Mouse (Mus musculus) CD4-positive helper T cell, adult 2 months (primary cell): ENCODE results near the gene Sowaha.
A peak's percentile ranks its signal among the peaks of the same experiment; 100 is the strongest.
"Not testable (repeated sequence)": the region's sequence is repeated elsewhere in the genome, so short reads cannot be mapped to it uniquely, and the experiment has no call there.

Experiments used
- DNase-seq: peaks from one replicate; pipeline ENCODE4 v3.0.0-alpha.2; 2012; ENCODE audit warnings: low read depth, missing footprints, low spot score

The Sowaha gene

DNA sequence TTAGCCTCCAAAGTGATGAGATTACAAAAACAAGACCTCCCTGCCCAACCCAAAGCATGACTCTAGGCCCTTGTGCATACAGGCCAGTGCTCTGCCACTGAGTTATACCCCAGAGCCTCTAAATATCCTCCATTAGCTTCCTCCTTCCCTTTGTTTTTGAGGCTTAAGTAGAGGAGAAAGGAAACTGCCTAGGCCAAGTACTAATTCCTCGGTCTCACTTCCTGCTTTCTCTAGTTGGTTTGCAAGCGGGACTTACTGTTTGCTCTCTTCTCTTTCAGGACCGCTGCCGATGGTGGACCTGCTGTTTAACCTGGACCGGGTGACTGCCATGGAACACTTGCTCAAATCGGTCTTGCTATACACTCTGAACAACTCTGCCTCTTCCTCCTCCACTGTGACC, 43.7 kb downstream of the Sowaha start:
- DNase-seq, result no peak

DNA sequence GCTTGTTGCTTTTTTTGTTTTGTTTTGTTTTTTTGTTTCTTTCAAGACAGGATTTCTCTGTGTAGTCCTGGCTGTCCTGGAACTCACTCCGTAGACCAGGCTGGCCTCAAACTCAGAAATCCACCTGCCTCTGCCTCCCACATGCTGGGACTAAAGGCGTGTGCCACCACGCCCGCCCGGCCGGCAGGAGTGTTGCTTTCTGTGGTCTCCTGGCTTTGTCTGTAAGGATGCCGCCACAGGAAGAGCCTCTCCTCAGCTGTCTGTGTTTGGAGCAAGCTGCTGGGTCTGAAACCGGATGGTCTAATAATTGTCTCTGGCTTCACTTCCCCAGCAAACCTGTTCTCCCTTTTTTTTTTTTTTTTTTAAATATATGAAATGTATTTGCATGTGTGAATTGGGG, 44.6 kb downstream of the Sowaha start:
- no peak for DNase-seq

DNA sequence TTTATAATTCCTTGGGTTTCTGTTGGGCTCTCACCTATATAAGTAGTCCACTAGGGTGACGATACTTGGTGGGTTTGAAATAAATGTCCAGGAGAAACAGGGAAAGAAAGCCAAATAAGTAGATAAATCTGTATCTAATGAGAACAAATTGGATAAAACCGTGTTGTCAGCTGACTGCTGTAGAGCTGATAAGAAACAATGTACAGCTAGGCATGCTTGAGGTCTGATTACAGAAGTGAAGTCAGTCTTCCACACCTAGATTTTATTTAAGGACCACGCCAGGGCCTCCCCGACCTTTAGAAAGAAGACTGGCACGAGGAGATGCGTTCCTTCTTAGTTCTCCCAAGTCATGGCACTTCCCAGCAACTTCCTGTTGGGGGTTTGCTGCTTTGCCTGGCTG, 47.0 kb downstream of the Sowaha start:
- no peak for DNase-seq

DNA sequence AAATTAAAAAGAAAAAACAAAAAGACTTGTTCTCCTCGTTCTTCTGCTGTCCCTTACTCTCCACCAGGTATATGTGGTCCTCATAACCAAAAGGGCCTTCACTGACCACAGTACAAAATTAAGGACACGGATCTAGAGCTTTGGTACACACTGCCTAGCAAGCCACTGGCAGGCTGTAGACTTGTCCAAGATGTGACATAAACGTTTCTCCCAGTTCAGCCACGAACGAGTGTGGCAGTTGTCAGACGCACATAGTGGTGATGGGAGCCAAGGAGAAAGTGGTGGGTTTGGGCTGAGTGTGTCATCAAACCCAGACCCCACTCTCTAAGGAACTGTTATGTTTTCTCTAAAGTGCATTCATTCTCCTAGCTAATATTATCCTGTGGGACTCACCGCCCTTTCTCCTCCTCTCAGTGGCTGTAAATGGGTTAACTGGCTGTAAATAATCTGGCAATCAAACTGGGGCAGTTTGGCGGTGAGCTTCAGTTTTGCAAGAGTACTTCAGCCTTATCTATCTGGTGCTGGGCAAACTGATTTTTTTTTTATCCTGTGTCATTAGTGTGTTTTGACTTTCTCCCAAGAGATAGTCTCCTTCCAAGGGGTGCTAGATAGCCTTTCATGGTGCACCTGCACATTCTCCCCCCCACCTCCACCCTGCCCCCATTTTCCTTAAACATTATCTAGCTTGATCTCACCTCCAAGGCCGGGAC, 48.6 kb downstream of the Sowaha start:
- DNase-seq, result no peak

DNA sequence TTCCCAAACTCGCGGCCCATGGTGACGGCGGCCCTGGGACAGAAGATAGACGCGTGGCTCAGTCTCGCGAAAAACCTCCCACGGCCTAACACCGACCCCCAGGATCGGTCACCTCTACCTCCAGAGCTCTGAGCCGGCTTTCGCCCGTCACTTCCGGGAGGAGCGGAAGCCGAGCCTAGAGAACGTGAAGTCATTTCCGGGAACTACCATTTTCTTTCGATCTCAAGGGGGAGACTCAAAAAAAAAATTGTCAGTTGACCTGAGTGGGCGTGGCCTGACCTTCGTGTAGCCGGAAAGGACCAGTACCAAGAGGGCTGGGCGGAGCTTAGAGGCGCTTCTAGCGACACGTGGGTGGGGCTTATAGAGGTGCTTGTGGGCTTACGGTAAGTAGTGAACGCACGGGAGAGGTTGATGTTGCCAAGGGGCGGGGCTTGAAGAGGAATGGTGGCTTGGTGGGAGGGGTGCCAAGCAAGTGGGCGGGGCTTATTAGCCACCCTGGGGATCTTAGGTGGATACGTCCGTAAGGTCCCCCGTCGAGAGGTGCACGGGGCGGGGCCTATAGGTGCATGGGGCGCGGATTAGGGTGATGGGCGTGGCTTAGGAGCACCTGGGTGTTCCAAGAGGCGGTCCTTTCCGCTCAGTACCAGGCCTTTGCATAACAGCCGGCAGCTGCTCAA, 49.3 kb downstream of the Sowaha start, which contains the start of the genes Uqcrq and Gdf9:
Gene Uqcrq (minus strand): TSS at position 162 of the 677 bp plus-strand sequence.
Gene Gdf9 (plus strand): TSS at position 354 of the 677 bp plus-strand sequence.
- peak; percentile 100 for DNase-seq

DNA sequence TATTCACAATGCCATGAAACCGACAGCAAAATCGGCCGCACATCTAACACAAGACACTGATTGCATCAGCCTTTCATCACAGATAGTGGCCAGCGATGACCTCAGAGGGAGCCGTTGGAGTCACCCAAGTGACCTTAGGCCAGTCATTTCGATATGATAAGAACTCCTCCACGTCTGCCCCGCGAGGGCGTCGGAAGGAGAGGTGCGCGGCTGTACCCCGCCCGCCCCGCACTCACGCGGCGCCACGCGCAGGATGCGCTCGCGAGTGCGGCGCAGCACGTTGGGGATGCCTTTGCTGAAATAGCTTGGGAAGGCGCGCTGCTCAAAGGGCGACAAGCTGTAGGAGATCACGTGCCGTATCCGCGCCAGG, 49.8 kb downstream of the Sowaha start:
- no peak for DNase-seq

DNA sequence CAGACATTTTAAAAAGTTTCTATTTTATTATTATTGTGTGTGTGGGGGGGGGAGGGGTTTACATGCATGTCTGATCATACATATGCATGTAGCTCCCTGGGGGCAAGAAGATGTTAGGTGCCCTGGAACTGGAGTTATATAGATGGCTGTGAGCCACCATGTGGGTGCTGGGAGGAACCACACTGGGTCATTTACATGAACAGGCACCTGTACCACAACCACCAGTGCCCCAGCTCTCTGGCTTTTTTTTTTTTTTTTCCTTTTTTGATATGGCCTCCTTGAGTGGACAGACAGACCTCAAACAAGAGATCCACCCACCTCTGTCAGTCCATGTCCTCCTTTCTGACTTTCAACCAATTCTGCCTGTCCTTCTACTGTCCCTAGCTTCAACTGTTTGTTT, 50.9 kb downstream of the Sowaha start:
- DNase-seq, result no peak

DNA sequence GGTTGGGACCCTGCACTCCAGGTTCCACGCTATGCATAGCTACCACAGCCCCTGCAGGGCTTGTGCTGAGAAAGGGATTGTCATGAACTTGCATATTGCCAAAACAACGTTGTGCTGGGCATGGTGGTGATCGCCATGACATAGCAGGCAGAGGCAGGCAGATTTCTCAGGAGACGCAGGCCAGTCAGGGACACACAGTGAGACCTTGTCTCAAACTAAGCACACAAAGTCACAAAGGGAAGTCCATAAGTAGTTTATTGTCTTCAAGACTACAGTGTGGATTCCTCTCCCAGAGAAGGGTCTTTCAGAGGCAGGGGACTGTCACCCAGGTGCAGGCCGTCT, 51.4 kb downstream of the Sowaha start:
- no peak for DNase-seq

DNA sequence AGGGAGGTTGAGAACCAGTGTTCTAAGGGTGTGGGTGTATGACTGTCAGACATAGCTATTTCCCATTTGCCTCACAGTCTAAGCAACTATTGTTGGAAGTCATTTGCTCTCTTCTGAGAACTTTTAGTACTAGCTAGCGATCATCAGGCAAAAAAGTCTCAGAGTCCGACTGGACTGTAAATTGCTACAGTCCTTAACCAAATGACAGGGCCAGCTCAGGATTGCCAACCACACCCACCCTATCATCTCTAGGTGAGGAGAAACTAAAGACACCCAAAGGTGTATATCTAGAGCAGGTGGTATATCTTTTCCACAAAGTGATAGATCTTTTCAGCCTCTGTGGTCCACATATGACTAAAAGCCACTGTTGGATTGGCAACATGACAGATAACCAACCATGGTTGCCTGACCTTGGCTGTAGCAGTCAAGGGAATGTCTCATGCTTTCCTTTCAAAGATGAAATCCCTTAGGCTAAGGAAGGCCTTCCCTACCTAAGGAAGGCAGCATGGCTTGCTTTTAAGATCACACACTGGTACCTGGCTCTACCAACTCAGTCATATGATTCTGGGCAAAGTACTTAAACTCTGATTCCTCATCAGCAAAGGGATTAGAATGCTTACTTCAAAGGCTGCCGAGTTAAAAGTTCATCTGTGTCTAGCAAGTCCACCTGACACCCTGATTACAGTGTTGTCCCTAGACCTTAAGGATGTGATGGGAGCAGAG, 51.9 kb downstream of the Sowaha start:
- DNase-seq, result no peak

DNA sequence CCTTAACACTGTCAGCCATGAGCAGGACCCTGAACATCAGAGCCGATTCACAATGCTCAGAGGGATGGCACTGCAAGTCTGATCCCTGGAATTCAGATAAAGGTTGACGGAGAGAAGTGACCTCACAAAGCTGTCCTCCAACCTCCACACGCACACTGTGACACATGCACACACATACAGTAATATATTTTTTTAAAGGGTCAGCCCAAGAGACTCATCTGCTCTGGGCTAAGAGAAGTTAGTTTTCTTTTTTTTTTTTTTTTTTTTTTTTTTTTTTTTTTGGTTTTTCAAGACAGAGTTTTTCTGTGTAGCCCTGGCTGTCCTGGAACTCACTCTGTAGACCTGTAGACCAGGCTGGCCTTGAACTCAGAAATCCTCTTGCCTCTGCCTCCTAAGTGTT, 53.2 kb downstream of the Sowaha start:
- not testable (repeated sequence) for DNase-seq
